Mouse (Mus musculus) embryonic facial prominence, embryonic 13.5 days (tissue): Measurements from ENCODE around the gene Scnn1b. TPM values are rescaled to one million over a fixed set of nuclear protein-coding genes. Genes with fewer than 3 reads are reported as not detected.

Experiments used
- ATAC-seq: fragments of 200-750 bp; cut with Nextera tagmentation; 2 replicates; pipeline ENCODE4 v1.8.0; 2017; ENCODE audit warnings: low read depth; ENCODE audit not compliant: insufficient number of reproducible peaks, insufficient read depth, low FRiP score, low TSS enrichment
- H3K27ac ChIP-seq: fragments of 300-500 bp; sonication (generic); 2 replicates; pipeline ENCODE4 v1.5.1; 2015; ENCODE audit warnings: moderate library complexity, mild to moderate bottlenecking, inconsistent platforms
- H3K27me3 ChIP-seq: fragments of 300-500 bp; sonication (generic); 2 replicates; pipeline ENCODE4 v1.6.1; 2015; ENCODE audit warnings: mild to moderate bottlenecking, inconsistent platforms
- H3K36me3 ChIP-seq: fragments of 300-500 bp; sonication (generic); 2 replicates; pipeline ENCODE4 v1.6.1; 2015; ENCODE audit warnings: mild to moderate bottlenecking, inconsistent platforms
- H3K4me1 ChIP-seq: fragments of 300-500 bp; sonication (generic); 2 replicates; pipeline ENCODE4 v1.6.1; 2015; ENCODE audit warnings: inconsistent platforms
- H3K4me2 ChIP-seq: fragments of 300-500 bp; sonication (generic); 2 replicates; pipeline ENCODE4 v1.6.1; 2015; ENCODE audit warnings: moderate library complexity, mild to moderate bottlenecking, inconsistent platforms
- H3K4me3 ChIP-seq: fragments of 300-500 bp; sonication (generic); 2 replicates; pipeline ENCODE4 v1.5.1; 2015; ENCODE audit warnings: mild to moderate bottlenecking, inconsistent platforms
- H3K9ac ChIP-seq: fragments of 300-500 bp; sonication (generic); 2 replicates; pipeline ENCODE4 v1.6.1; 2015; ENCODE audit warnings: mild to moderate bottlenecking, inconsistent platforms
- H3K9me3 ChIP-seq: fragments of 300-500 bp; sonication (generic); 2 replicates; pipeline ENCODE4 v1.6.1; 2016; ENCODE audit warnings: inconsistent platforms
- WGBS: fragments of 180-500 bp; shearing (Covaris S2); methylation state at CpG from one replicate; pipeline ENCODE4 v1.1.7; 2015; ENCODE audit warnings: mixed read lengths; 5-methylcytosine and 5-hydroxymethylcytosine counted together
- polyA plus RNA-seq: library from polyadenylated mRNA; unstranded; fragments of >200 nt; fragmentation: Nextera tagmentation; extraction: Ambion mirVana; gene quantifications from 2 replicates; pipeline ENCODE4 v1.2.1, GENCODE M21; 2015

The Scnn1b gene
- polyA plus RNA-seq, 1 experiment from 2014 or later = 0.37 TPM

- WGBS = 60% methylated on average over 2 of the region's 3 CpGs
- Histone ChIP-seq H3K27ac (no peak overlapping the region), H3K27me3 (peaks cover 8% of the 10 kb centered on the region), H3K36me3 (no peaks in the 10 kb centered on the region), H3K4me1 (no peaks in the 10 kb centered on the region; the same call in 1 of the 2 replicates), H3K9ac (no peak overlapping the region), H3K4me3 (no peak overlapping the region), H3K4me2 (no peak overlapping the region), H3K9me3 (no peaks in the 10 kb centered on the region)
- no peak for ATAC-seq
These were observed 6.8 kb downstream of the Scnn1b start for GRCm38 (mm10) chr7:121871631-121872030.

- no peak overlapping the region for H3K27ac ChIP-seq
- H3K9ac ChIP-seq = no peak overlapping the region
- no peaks in the 10 kb centered on the region for H3K27me3 ChIP-seq
- ATAC-seq = no peak
- H3K4me2 ChIP-seq = no peak overlapping the region
- no peak overlapping the region for H3K4me3 ChIP-seq
- WGBS = 35% methylated on average over 3 of the region's 3 CpGs
- no peaks in the 10 kb centered on the region for H3K9me3 ChIP-seq
- H3K4me1 ChIP-seq = no peaks in the 10 kb centered on the region; the same call in 1 of the 2 replicates
- no peaks in the 10 kb centered on the region for H3K36me3 ChIP-seq
These were observed 9.2 kb downstream of the Scnn1b start for GRCm38 (mm10) chr7:121873998-121874397.

- 88% methylated on average over 7 of the region's 7 CpGs for WGBS
- H3K4me2 ChIP-seq = no peak overlapping the region
- H3K4me3 ChIP-seq = no peak overlapping the region
These were observed 9.9 kb downstream of the Scnn1b start for GRCm38 (mm10) chr7:121874784-121875183.

GRCm38 (mm10) chr7:121880246-121880645 is 15.4 kb downstream of the Scnn1b start:
- no peak for ATAC-seq
- Histone ChIP-seq H3K27me3 (no peaks in the 10 kb centered on the region), H3K9ac (no peak overlapping the region), H3K4me2 (no peak overlapping the region), H3K27ac (no peak overlapping the region), H3K4me1 (no peaks in the 10 kb centered on the region), H3K9me3 (no peaks in the 10 kb centered on the region), H3K4me3 (no peak overlapping the region), H3K36me3 (no peaks in the 10 kb centered on the region)
- WGBS = 86% methylated on average over 4 of the region's 4 CpGs

More at GRCm38 (mm10) chr7:121874784-121875183, 9.9 kb downstream of the Scnn1b start:
- Histone ChIP-seq H3K4me1 (no peaks in the 10 kb centered on the region; the same call in 1 of the 2 replicates), H3K9ac (no peak overlapping the region), H3K27ac (no peak overlapping the region), H3K36me3 (no peaks in the 10 kb centered on the region), H3K27me3 (no peaks in the 10 kb centered on the region), H3K9me3 (no peaks in the 10 kb centered on the region)
- ATAC-seq = no peak

- Histone ChIP-seq H3K4me2 (no peak overlapping the region), H3K27me3 (no peaks in the 10 kb centered on the region), H3K4me3 (no peak overlapping the region), H3K4me1 (no peaks in the 10 kb centered on the region), H3K27ac (no peak overlapping the region), H3K9ac (no peak overlapping the region), H3K36me3 (no peaks in the 10 kb centered on the region), H3K9me3 (no peaks in the 10 kb centered on the region)
- WGBS = 86% methylated on average over 13 of the region's 13 CpGs
- no peak for ATAC-seq
These were observed 26.0 kb downstream of the Scnn1b start for GRCm38 (mm10) chr7:121890636-121891360.

GRCm38 (mm10) chr7:121896689-121897088 is 31.9 kb downstream of the Scnn1b start:
- Histone ChIP-seq H3K36me3 (no peaks in the 10 kb centered on the region), H3K9me3 (no peaks in the 10 kb centered on the region), H3K4me2 (no peak overlapping the region), H3K4me1 (0 out of 2 replicates have a peak, but pooled peaks cover 4% of the 10 kb centered on the region), H3K9ac (no peak overlapping the region), H3K27me3 (0 out of 2 replicates have a peak, but pooled peaks cover 5% of the 10 kb centered on the region), H3K4me3 (no peak overlapping the region), H3K27ac (no peak overlapping the region)
- ATAC-seq = no peak
- 58% methylated on average over 6 of the region's 6 CpGs for WGBS

GRCm38 (mm10) chr7:121899311-121899710 is 34.5 kb downstream of the Scnn1b start:
- Histone ChIP-seq H3K36me3 (no peaks in the 10 kb centered on the region), H3K4me3 (no peak overlapping the region), H3K27ac (no peak overlapping the region), H3K9ac (no peak overlapping the region), H3K4me2 (peak overlapping the region; percentile 44), H3K27me3 (0 out of 2 replicates have a peak, but pooled peaks cover 5% of the 10 kb centered on the region), H3K4me1 (0 out of 2 replicates have a peak, but pooled peaks cover 4% of the 10 kb centered on the region), H3K9me3 (no peaks in the 10 kb centered on the region)
- WGBS = 9% methylated on average over 14 of the region's 14 CpGs
- no peak for ATAC-seq

- H3K36me3 ChIP-seq = no peaks in the 10 kb centered on the region
- H3K27me3 ChIP-seq = 0 out of 2 replicates have a peak, but pooled peaks cover 5% of the 10 kb centered on the region
- no peak for ATAC-seq
- H3K4me2 ChIP-seq = peak overlapping the region; percentile 44
- 12% methylated on average over 7 of the region's 7 CpGs for WGBS
- no peaks in the 10 kb centered on the region for H3K9me3 ChIP-seq
- H3K27ac ChIP-seq = no peak overlapping the region
- H3K4me3 ChIP-seq = no peak overlapping the region
- no peak overlapping the region for H3K9ac ChIP-seq
- 0 out of 2 replicates have a peak, but pooled peaks cover 4% of the 10 kb centered on the region for H3K4me1 ChIP-seq
These were observed 35.1 kb downstream of the Scnn1b start for GRCm38 (mm10) chr7:121899940-121900339.

- no peak for ATAC-seq
These were observed 38.0 kb downstream of the Scnn1b start for GRCm38 (mm10) chr7:121902757-121903411.

GRCm38 (mm10) chr7:121906879-121907278 is 42.0 kb downstream of the Scnn1b start:
- Histone ChIP-seq H3K36me3 (no peaks in the 10 kb centered on the region), H3K4me1 (0 out of 2 replicates have a peak, but pooled peaks cover 7% of the 10 kb centered on the region), H3K4me2 (no peak overlapping the region), H3K9me3 (no peaks in the 10 kb centered on the region), H3K9ac (no peak overlapping the region), H3K27me3 (no peaks in the 10 kb centered on the region), H3K27ac (no peak overlapping the region), H3K4me3 (no peak overlapping the region)
- 73% methylated on average over 4 of the region's 4 CpGs for WGBS
- no peak for ATAC-seq

More at GRCm38 (mm10) chr7:121902757-121903411, 38.0 kb downstream of the Scnn1b start:
- Histone ChIP-seq H3K27ac (no peak overlapping the region), H3K4me1 (0 out of 2 replicates have a peak, but pooled peaks cover 4% of the 10 kb centered on the region), H3K4me3 (no peak overlapping the region), H3K9me3 (no peaks in the 10 kb centered on the region), H3K27me3 (0 out of 2 replicates have a peak, but pooled peaks cover 5% of the 10 kb centered on the region), H3K4me2 (no peak overlapping the region), H3K36me3 (no peaks in the 10 kb centered on the region), H3K9ac (no peak overlapping the region)
- 51% methylated on average over 8 of the region's 8 CpGs for WGBS

- H3K27ac ChIP-seq = no peak overlapping the region
- no peaks in the 10 kb centered on the region for H3K27me3 ChIP-seq
- no peak overlapping the region for H3K4me3 ChIP-seq
- no peak overlapping the region for H3K9ac ChIP-seq
- ATAC-seq = no peak
- 79% methylated on average over 8 of the region's 8 CpGs for WGBS
- peaks cover 24% of the 10 kb centered on the region for H3K4me1 ChIP-seq
- no peak overlapping the region for H3K4me2 ChIP-seq
- H3K9me3 ChIP-seq = no peaks in the 10 kb centered on the region
- no peaks in the 10 kb centered on the region for H3K36me3 ChIP-seq
These were observed 47.4 kb downstream of the Scnn1b start for GRCm38 (mm10) chr7:121912250-121912649.
